In the genomic region with DNA sequence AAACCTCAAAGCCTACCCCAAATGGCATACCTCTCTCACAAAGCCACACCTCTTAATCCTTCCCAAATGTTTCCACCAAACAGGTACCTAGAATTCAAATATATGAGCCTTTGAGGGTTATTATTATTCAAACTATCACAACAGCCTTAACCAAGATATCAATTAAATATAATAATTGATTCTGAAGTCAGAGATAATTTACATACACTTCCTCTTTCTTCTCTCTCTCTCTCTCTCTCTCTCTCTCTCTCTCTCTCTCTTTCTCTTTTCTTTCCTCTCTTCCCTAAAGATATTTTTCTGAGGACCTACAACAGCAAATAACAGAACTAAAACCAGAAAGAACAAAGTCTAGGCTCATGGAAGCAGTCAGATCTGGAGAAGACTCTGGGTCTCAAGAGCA, we compare ENCODE assay signal across 17 mouse cellular contexts.
"Had no signal": no experiment of that assay in that cellular context is flagged by ENCODE, and none has a peak within 500 bp of the region (broad histone marks: within the 10 kb centered on the region; RNA-seq: fewer than 3 reads in every experiment).

No protein-coding gene starts in this region.

- H3K27me3 ChIP-seq: neural tube, embryonic 12.5 days; neural tube, embryonic 13.5 days; neural tube, embryonic 15.5 days; stomach, embryonic 15.5 days had no signal

- H3K4me3 ChIP-seq: neural tube, embryonic 12.5 days; neural tube, embryonic 13.5 days; neural tube, embryonic 15.5 days; stomach, embryonic 15.5 days had no signal

- DNase-seq: retina, postnatal 1 day; right cerebral cortex, adult 18-20 months; right cerebral cortex, postnatal 14 days; right cerebral cortex, postnatal 25 days; right cerebral cortex, postnatal 4 days; spleen, adult 18-20 months; thymus, adult 18-20 months; thymus, adult 2 months; thymus, postnatal 14 days; thymus, postnatal 25 days; thymus, postnatal 36 days; thymus, postnatal 4 days had no signal

- H3K36me3 ChIP-seq: neural tube, embryonic 12.5 days; neural tube, embryonic 13.5 days; neural tube, embryonic 15.5 days; stomach, embryonic 15.5 days had no signal

- H3K9me3 ChIP-seq: neural tube, embryonic 12.5 days; neural tube, embryonic 13.5 days; neural tube, embryonic 15.5 days; stomach, embryonic 15.5 days had no signal

- H3K27ac ChIP-seq: neural tube, embryonic 12.5 days; neural tube, embryonic 13.5 days; neural tube, embryonic 15.5 days; stomach, embryonic 15.5 days; stomach, postnatal 0 days had no signal

- H3K4me1 ChIP-seq: stomach, embryonic 15.5 days had no signal

- H3K9ac ChIP-seq: neural tube, embryonic 12.5 days; neural tube, embryonic 13.5 days; neural tube, embryonic 15.5 days; stomach, embryonic 15.5 days had no signal
